Mouse (Mus musculus): ENCODE data around the gene Sema6d.

Sema6d gene

DNA sequence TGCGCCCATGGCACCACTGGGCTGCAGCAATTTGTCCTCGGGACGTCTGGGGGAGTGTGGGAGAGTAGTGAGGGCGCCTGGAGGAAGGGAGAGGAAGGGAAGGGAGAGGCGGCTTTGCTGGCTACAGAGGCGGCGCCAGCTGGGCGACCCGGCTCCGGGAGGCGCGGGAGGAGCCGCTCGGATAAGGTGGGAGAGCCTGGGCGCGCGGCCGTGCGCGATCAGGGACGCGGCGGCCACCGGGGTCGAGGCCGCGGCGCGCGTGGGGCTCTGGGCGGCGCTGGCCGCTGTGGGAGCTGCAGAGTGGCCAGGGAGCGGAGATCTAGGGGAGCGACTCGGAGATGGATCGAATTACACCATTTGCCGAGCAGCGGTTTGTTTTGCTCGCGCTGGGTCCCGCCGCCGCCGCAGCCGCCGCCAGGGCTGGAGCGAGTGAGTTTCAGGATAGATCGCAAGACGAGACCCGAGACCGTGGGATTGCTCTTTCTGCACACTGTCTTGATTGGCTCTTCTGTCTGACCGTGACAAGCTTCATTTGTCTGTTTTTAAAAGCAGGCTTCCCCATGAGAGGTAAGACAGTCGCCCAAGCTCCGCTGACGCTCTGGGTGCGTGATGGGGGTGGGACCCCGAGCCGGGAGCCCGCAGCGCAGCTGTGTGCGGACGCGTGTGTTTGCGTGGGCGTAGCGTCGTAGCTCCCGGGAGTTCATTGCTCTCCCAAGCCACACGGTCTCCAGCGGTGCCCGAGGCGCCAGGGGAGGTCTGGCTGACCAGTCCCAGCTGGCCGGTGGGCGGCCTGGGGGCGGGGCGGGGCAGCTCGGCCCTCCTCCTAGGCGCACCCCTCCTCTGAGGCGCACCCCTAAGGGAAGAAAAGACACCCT lies 520.2 kb downstream of the Sema6d start:
- in situ Hi-C loops (cut with MboI; ENCODE audit: low sequenced_read_pairs): no loop called here

DNA sequence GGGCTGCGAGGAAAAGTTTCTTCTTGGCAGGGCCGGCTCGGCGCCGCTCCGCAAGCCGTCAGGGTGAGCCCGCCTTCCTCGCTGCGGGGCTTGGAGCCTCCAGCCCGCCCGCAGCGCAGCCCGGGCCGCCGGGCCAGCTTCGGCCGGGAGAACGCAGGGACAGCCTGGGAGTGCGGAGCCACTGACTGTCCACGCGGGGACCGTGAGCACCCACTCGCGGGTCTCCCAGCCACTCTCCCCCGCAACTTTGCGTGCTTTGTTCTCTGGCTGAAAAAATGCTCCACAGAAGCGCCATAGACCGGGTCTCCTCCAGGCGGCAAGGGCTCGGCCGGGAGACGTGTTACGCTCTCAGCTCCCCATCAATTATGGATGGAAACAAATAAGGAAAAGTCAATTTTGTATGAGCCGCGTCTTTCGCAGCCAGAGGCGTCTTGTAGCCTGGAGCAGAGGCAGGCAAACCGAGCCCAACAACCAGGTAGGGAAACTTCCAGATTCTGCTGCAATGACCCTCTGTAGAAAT lies 520.9 kb downstream of the Sema6d start:
- in situ Hi-C loops (cut with MboI; ENCODE audit: low sequenced_read_pairs): no loop called here

DNA sequence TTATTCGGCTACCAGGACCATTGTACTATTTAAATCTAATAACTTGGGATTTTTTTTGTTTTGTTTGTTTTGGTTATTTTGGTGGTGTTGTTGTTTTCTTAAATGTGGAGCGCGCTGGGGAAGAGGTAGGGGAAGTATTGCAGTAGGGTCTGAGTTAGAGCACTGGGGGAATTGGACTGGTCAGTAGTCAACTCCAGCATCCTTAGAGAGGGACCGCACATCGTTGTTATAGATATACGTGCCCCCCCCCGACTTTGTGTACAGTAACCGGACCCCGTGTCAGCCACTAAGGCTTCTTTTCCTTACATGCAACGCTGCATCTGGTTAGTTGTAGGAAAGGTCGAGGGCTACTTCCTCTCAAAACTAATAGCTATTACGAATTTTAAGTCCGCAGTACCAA lies 521.5 kb downstream of the Sema6d start:
- in situ Hi-C loops (cut with MboI; ENCODE audit: low sequenced_read_pairs): no loop called here

DNA sequence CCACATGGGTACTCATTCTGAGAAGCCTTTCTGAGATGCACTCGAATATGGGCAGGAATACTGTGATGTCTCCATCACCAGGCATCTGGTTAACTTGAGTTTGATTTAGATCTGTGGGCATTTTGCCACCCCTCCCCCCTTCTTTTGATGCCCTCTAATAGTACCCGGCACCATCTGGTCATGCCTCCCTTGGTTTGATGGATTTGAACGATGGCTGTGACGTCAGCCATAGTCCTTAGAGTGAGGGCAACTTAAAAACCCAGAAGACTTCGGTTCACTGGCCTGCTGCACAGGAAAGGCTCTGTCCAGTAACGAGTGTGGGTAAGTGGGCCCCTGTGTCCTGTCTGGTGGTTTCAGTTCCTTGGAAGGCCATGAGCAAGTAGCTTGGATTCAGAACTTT lies 522.5 kb downstream of the Sema6d start:
- in situ Hi-C loops (cut with MboI; ENCODE audit: low sequenced_read_pairs): no loop called here

DNA sequence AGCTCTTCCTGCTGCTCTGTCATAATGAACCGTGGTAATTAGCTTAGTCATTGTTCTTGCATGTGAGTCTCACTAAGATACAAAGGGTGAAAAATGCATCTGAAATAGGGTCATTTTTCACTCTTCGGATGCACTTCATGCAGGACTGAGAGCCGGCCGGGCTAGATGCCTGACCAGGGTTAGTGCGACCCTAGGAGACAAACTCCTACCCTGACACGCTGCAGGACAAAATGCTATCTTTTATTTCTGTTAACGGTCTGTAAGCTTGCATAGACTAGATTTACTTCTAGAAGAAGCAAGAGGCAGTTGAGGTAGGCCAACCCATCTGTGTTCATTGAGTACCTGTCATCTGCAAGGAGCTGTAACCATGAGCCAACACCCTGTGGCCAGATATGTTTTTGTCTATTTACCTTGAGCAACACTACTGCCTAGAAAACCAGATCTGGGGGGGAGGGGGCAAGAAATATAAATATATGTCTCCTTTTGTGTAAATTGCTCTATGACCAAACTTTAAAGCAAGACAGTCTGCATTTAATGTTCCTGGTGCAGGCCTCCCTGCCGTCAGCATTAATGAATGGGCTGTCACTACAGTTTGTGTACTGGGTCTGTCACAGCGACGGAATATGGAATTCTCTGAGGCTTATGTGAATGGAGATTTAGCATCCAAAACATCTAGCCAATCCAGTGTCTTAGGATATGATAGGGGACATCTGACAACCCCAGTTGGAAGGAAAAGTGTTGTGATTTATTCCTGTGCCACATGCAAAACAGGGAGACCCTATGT lies 523.1 kb downstream of the Sema6d start:
- in situ Hi-C loops (cut with MboI; ENCODE audit: low sequenced_read_pairs): no loop called here

DNA sequence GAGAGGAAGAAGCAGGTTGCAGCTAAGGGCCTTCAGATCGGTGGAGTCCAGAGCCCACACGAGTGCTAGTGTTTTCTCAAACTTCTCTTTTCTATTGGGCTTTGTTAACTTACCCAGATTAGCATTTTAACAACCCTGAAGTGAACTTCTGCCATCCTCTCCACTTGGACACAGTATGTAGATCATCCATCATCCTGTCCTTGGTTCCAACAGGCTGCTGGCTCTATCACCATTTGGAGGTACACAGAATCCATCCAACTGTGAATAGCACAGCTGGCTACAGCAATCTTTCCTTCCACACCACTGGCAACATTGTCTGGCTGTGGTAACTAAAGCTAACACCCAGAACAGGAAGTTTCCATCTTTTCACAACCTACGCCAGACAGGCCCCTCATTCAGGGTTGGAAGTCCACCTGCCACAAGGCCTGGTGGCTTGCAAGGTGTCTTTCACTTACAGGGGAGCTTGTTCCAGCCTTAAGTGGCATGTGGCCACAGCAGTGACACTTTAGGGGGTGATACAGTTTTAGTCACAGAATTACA lies 524.0 kb downstream of the Sema6d start:
- in situ Hi-C loops (cut with MboI; ENCODE audit: low sequenced_read_pairs): no loop called here

DNA sequence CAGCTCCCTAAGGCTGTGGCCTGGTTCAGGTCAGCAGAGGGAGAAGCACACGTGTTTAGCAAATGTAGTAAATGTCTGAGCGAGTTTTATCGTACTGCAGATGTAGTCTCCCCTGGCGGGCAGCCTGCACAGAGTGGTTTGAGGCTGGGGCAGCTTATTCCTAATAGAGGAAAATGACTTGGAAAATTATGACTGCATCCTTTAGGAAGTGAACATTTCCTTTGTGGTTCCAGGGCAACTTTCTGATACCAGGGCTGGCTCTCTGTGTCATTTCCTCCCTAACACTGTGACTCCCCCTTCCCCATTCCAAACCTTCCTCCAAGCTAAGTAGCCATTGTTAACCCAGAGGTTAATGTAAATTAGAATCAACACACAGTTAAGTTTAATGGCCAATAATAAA lies 527.0 kb downstream of the Sema6d start:
- in situ Hi-C loops (cut with MboI; ENCODE audit: low sequenced_read_pairs): no loop called here

DNA sequence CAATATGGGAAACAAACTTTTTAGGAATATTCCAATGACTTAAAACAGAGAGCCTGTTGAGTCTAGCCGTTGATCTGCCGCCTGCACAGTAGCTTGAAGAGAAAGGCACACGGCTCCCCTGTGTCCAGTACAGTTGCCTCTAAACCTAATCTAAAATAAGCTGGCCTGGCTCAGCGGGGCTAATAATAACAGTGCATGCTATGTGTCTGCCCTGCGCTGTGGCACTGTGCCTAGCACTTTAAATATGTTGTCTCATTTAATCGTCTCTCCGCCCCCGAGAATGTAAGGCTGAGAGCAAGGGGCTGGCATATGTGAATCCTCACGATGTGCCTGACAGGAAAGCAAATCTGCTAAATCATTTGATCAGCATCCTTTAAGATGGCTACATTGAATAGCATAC lies 527.7 kb downstream of the Sema6d start:
- in situ Hi-C loops (cut with MboI; ENCODE audit: low sequenced_read_pairs): no loop called here

DNA sequence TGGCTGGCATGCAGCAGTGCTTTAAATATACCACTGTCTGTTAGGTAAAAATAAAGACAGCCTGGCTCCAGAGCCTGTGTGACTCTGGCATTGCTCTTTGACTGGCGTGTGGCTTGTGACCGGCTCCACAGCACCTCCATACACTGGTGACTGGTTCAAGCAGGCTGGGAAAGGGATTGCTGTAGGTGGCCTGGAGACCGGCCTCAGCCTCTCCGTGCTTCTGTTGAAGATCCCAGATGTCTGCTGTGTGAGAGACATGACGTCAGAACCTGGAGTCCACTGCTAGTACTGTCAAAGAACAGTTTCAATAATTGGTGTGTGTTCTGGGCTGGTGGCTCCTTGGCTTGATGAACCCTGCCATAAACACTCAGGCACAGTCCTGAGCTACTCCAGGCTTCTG lies 528.3 kb downstream of the Sema6d start:
- in situ Hi-C loops (cut with MboI; ENCODE audit: low sequenced_read_pairs): no loop called here

DNA sequence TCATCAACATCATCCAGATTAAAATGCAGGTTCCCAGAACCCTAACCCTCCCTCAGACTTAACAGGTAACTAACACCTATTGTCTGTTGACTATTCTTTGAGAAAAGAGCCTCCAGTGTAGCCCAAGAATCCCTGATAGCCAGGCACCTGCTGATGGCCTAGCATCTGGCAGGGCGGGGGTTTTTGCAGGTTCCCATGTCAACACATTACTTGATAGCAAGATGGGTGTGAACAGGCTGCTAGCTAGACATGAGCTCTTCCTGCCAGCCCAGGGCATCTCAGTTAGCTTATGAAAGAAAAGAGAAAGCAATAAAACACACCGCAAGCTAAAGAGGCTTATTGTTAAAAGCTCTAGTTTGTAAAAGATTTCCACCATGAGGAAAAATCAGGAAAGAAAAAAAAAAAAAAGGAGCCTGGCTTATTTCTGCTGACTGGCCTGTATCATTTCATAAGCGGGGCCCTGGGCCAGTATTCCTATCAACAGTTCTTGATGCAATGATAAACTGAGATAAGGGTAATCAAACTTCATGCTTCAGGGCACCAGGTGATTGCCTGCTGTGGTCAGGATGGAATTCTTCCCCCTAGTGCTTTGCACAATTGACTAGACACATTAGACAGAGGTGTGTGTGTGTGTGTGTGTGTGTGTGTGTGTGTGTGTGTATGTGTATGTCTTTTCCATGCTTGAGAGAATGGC lies 528.9 kb downstream of the Sema6d start:
- in situ Hi-C loops (cut with MboI; ENCODE audit: low sequenced_read_pairs): no loop called here

DNA sequence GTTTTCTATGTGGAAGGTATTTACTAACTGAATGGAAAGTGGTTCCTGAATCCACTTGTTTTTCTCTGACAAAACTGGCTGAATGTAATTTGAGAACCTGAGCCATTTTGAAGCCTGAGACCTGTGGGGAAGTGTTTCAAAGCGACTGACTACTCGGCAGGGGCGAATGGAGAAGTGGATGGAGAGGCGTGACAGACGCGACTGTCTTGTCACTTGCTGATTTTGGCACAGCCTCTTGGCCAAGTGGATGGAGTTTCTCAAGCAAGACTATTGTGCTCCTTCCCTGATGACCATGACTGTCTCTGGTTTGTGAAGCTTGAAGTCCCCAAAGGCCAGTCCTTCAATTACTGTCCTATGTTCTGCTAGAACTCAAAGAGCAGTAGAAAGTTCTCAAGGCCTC lies 530.7 kb downstream of the Sema6d start:
- in situ Hi-C loops (cut with MboI; ENCODE audit: low sequenced_read_pairs): no loop called here

DNA sequence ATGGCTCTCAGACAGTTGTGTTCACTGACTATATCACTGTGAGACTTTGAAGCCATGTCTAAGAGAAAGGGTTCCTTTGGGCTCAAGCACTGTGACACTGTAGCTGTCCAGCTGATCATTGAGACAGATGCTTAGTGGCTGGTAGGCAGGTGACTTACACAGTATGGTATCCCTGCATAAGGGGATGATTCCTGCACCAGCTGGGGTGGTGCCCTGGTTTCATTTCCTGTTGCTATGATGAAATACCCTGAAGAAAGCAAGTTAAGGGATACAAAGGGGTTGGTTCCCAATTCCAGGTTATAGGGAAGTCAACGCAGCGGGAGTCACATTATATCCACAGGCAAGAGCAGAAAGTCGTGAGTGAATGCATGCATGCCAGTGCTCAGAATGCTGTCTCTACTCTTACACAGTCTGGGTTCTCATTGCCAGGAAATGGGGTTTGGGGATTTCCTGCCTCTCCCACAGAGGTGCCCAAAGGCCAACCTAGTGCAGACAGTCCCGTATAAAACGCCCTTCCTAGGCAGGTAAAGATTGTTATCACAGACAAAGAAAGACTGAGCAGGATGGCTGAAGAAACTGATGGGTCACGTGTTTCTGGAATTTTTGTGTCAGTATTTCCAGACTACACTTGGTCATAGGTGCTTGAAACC lies 532.3 kb downstream of the Sema6d start:
- in situ Hi-C loops (cut with MboI; ENCODE audit: low sequenced_read_pairs): no loop called here

DNA sequence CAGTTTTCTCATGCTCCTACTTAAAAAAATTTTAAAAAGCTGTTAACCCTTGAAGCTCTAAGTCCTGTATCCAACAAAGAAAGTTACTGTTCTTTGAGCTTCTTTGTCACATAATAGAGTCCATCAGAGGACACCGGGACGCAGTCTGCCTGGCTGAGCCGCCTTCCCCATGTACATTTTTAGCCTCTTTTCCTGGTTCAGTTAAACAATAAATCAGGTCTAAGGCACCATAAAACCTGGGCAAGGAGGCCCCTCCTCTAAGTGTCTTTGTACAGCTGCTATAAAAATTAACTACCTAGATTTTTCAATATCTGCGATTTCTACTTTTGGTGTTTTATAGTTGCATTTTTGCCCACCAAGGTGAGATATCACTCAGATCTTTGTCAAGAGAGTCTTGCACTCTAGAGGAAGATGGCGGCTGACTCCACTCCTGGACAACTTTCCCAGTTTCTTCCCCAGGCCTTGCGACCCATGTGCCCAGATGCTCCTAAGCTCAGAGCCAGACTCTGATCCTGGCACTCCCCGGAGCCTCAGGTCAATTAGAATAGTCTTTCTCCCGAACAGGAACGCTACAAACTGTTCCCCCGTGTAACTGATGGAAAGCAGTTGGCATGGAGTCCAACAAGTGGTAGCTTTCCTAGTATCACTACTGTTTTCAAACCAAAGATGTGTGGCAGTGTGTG lies 534.6 kb downstream of the Sema6d start:
- in situ Hi-C loops (cut with MboI; ENCODE audit: low sequenced_read_pairs): no loop called here

DNA sequence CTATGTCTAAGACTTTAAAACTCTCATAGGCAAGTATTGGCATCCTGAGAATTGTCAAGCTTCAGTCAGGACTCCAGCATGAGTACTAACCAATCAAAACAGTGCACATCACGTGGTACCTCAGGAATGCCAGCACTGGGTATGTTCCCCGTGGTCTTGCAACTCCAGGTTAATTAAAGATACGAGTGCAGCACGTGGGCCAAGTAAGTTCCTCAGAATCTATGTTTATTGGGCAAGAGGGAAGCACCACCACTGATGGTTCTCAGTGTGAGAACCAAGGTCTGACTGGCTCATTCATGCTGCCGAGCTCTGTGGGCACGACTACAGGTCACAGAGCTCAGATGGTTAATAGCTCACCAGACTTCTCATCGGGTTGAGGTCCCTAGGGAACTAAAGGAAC lies 536.7 kb downstream of the Sema6d start:
- in situ Hi-C loops (cut with MboI; ENCODE audit: low sequenced_read_pairs): no loop called here

DNA sequence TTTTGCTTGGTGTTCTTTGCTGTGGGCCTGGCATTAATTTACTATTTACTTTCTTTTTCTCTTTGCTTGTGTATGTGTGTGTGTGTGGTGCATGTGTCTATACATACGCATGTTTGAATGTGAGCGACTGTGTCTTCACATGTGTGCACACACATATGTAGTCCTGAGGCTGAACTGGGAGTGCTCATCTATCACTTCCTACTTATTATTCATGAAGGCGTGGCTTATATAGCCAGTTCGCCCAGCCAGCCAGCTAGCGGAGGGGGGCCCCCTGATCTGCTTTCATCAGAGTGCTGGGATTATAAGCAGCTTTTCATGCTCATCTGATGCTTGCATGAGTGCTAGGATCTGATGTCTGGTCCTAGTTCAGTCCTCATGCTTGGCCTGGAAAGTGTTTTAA lies 537.9 kb downstream of the Sema6d start:
- in situ Hi-C loops (cut with MboI; ENCODE audit: low sequenced_read_pairs): no loop called here

DNA sequence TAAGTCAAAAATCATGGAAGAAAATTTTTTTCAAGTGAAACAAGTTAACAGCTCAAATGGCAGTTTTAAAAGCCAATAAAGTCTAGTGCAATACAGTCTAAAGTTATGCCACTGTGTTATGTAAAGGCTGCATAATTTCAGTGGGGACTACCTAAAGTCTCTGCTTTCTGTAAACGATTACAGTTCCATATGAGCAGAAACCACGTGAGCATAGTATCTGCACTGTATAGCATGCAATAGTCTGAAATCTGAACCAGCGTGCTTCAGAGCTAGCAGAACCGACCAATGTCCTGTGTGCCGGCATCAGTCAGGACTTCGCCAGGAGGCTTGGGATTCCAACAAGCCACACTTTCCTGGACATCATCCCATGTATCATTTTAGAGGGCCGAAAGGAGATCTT lies 538.9 kb downstream of the Sema6d start:
- in situ Hi-C loops (cut with MboI; ENCODE audit: low sequenced_read_pairs): no loop called here

DNA sequence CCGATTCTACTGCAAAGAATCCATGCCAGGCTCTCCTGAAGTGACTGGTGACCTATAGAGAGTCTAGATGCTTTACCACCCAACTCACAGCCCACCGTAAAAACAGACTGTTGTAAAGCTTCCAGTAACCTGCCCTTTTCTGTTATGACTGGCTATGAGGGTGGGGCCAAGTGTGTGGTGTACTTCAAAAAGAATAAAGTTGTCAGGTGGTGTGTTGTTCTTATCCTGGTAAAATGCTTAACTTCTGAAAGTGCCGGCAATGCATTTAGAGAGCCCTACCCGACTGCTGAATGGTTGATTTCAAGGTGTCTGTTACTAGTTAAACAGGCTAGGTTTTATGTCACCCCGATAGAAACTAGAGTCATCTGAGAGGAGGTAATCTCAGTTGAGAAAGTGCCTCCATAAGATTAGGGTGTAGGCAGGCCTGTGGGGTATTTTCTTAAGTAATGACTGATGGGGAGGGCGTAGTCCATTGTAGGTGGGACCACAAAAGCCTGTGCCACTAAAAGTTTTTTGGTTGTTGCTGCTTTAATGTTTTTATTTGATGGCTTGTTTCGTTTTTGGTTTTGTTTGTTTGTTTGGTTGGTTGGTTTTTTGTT lies 544.7 kb downstream of the Sema6d start:
- in situ Hi-C loops (cut with MboI; ENCODE audit: low sequenced_read_pairs): no loop called here

DNA sequence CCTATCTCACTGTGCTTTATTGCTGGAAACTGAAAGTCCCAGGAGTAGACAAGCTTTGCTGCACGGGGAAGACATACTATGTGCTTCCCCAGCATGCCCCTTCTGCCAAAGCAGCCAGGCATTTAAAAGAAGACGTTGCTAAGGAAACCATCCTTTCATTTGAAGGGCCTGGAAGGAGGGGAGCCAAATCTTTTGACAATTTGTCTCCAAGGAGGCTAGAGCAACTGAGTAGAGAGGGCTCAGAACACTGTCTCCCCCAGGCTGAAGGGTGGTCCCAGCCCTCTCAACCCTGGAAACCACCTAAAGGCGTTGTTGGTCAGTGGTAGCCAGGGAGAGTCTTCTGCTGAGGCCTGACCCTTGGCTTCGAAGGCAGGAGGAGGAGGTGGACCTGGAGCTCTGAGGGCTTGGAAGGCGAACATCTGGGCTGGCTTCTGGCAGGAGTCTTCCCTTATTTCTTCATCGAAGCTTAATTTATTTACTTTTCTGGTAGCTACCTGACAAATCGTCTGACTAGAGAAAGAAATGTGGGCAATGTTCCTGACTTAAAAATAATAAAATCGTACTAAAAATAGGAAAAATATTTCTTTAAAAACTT lies 545.6 kb downstream of the Sema6d start:
- in situ Hi-C loops (cut with MboI; ENCODE audit: low sequenced_read_pairs): no loop called here

DNA sequence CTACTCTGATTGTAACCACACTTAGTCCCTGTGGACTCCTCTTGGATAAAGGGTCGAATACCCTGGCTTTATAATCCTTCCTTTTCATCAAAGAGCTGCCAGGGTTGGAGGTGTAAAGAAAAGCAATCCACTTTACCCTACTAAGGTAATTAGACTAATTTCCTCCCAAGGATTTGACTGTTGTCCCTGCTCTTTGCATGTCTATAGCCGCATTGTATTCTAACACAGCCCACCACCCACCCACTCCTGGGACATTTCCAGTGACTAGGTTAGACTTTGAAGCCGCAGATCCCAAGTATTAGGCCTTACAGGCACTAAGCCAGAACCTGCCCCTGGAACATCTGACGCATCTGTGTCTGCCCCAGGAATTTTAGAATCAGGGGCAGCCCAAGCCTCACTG lies 547.3 kb downstream of the Sema6d start:
- in situ Hi-C loops (cut with MboI; ENCODE audit: low sequenced_read_pairs): no loop called here
